Mouse (Mus musculus): ENCODE data around the gene Gm45785. TPM values are rescaled to one million over a fixed set of nuclear protein-coding genes. Genes with fewer than 3 reads are reported as not detected.
"Not testable (repeated sequence)": the region's sequence is repeated elsewhere in the genome, so short reads cannot be mapped to it uniquely, and the experiment has no call there.

The Gm45785 gene
- polyA plus RNA-seq, 1 experiment from 2014 or later: not detected

DNA sequence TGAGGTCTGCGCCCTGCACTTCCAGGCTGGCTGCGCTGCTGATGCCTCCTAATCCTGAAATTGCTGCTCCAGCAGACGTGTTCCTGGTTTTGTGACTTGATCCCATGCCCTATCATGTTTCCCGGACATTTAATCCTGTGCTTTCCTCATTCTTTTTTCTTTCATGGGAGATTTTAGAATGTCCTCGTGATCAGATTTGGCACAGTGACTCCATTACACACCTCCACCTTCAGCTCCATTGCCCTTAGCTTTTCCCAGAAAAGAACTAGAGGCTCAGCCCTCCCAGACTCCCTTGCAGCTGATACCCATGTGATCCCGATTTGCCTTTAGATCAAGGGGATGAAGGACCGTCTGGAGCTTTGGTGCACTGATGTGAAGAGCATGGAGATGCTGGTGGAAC, 41.7 kb upstream of the Gm45785 start:
- Histone ChIP-seq H3K9me3 (ENCODE audit: low read length) (no peaks in the 10 kb centered on the region), H3K27me3 (replicated peaks; ENCODE audit: insufficient read depth, low read length) (no peaks in the 10 kb centered on the region), H3K27ac (ENCODE audit: low read length) (no peak overlapping the region), H3K4me1 (ENCODE audit: insufficient read depth, low read depth, low read length) (no peaks in the 10 kb centered on the region), H3K4me2 (replicated peaks; ENCODE audit: low read depth, low read length) (no peak overlapping the region), H3K4me3 (ENCODE audit: low read depth, low read length) (no peak overlapping the region), H3K36me3 (ENCODE audit: insufficient read depth, low read length) (peaks cover 31% of the 10 kb centered on the region), H3K9ac (replicated peaks; ENCODE audit: low read depth) (no peak overlapping the region)
- no peak for DNase-seq (ENCODE audit: low spot score)
- no peak for TF ChIP-seq CTCF (IDR thresholded peaks at IDR 0.05)
- TF ChIP-seq EP300 (IDR thresholded peaks at IDR 0.05): no peak
- no peak for ATAC-seq
- WGBS: 89% methylated on average over 7 of the region's 7 CpGs

DNA sequence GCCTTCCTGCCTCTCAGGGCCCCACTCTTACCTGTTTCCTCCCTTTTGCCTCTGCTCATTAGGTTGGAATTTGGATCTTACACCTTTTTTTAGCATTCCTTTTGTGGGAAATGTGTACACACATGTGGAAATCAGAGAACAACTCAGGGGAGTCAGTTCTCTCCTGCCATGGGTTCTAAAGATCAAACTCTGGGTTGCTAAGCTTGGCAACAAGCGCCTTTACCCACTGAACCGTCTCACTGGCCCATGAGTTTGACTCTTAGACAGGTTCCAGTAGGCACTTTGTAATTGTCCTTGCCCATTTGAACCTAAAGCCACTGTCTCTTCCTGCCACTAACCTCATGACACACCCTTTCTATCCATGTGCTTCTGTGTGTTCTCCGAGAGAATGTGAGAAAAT, 38.5 kb upstream of the Gm45785 start:
- 90% methylated on average over 3 of the region's 3 CpGs for WGBS
- Histone ChIP-seq H3K36me3 (ENCODE audit: insufficient read depth, low read length) (peaks cover 45% of the 10 kb centered on the region), H3K9ac (replicated peaks; ENCODE audit: low read depth) (no peak overlapping the region), H3K27ac (ENCODE audit: low read length) (no peak overlapping the region), H3K27me3 (replicated peaks; ENCODE audit: insufficient read depth, low read length) (no peaks in the 10 kb centered on the region), H3K4me3 (ENCODE audit: low read depth, low read length) (no peak overlapping the region), H3K4me2 (replicated peaks; ENCODE audit: low read depth, low read length) (no peak overlapping the region), H3K9me3 (ENCODE audit: low read length) (no peaks in the 10 kb centered on the region), H3K4me1 (ENCODE audit: insufficient read depth, low read depth, low read length) (no peaks in the 10 kb centered on the region)
- TF ChIP-seq EP300 (IDR thresholded peaks at IDR 0.05): no peak
- TF ChIP-seq CTCF (IDR thresholded peaks at IDR 0.05): no peak
- ATAC-seq (no peak), DNase-seq (ENCODE audit: low spot score) (no peak)

DNA sequence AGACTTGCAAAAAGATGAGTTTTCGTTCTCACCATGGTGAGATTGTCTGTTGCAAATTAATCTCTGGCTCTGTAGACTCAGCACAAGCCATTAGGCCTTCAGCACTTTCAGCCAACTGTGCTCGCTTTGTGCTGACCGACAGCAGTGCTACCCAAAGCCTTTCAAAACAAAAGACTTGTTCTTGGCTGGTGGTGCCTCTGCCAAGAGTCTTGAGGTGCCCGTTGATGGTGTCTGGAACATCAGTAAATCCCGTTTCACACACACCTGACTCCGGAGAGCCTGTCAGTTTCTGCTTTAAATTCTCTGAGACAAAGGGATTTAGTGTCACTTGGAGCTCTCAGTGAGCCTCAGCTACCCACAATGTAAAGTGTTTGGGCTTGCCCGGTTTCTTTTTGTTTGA, 37.9 kb upstream of the Gm45785 start:
- Histone ChIP-seq H3K27ac (ENCODE audit: low read length) (no peak overlapping the region), H3K36me3 (ENCODE audit: insufficient read depth, low read length) (peaks cover 51% of the 10 kb centered on the region)
- no peak for DNase-seq (ENCODE audit: low spot score)

GRCm38 (mm10) chr7:140890636-140891035, 34.5 kb upstream of the Gm45785 start:
- not testable (repeated sequence) for H3K4me1 ChIP-seq (ENCODE audit: insufficient read depth, low read depth, low read length); H3K9me3 ChIP-seq (ENCODE audit: low read length); ATAC-seq; H3K27ac ChIP-seq (ENCODE audit: low read length); DNase-seq (ENCODE audit: low spot score); H3K4me3 ChIP-seq (ENCODE audit: low read depth, low read length); H3K27me3 ChIP-seq (replicated peaks; ENCODE audit: insufficient read depth, low read length); H3K9ac ChIP-seq (replicated peaks; ENCODE audit: low read depth); H3K4me2 ChIP-seq (replicated peaks; ENCODE audit: low read depth, low read length)
- peaks cover 41% of the 10 kb centered on the region for H3K36me3 ChIP-seq (ENCODE audit: insufficient read depth, low read length)
- WGBS: 97% methylated on average over 16 of the region's 16 CpGs

More for the DNA sequence above, 37.9 kb upstream of the Gm45785 start:
- 91% methylated on average over 7 of the region's 7 CpGs for WGBS
- no peaks in the 10 kb centered on the region for H3K4me1 ChIP-seq (ENCODE audit: insufficient read depth, low read depth, low read length)
- no peak overlapping the region for H3K4me3 ChIP-seq (ENCODE audit: low read depth, low read length)
- no peak overlapping the region for H3K4me2 ChIP-seq (replicated peaks; ENCODE audit: low read depth, low read length)
- H3K27me3 ChIP-seq (replicated peaks; ENCODE audit: insufficient read depth, low read length): no peaks in the 10 kb centered on the region
- TF ChIP-seq EP300 (IDR thresholded peaks at IDR 0.05) (no peak), CTCF (IDR thresholded peaks at IDR 0.05) (no peak)
- H3K9me3 ChIP-seq (ENCODE audit: low read length): no peaks in the 10 kb centered on the region
- ATAC-seq: no peak
- H3K9ac ChIP-seq (replicated peaks; ENCODE audit: low read depth): no peak overlapping the region

GRCm38 (mm10) chr7:140882469-140882803, 26.3 kb upstream of the Gm45785 start:
- no peaks in the 10 kb centered on the region for H3K27me3 ChIP-seq (replicated peaks; ENCODE audit: insufficient read depth, low read length)
- H3K4me2 ChIP-seq (replicated peaks; ENCODE audit: low read depth, low read length): peak overlapping the region; percentile 67
- H3K27ac ChIP-seq (ENCODE audit: low read length): peak overlapping the region; percentile 77
- ATAC-seq (peak; percentile 8), DNase-seq (ENCODE audit: low spot score) (no peak)
- 1% methylated on average over 12 of the region's 12 CpGs for WGBS
- H3K9me3 ChIP-seq (ENCODE audit: low read length): no peaks in the 10 kb centered on the region
- H3K4me3 ChIP-seq (ENCODE audit: low read depth, low read length): peak overlapping the region; percentile 73
- TF ChIP-seq EP300 (IDR thresholded peaks at IDR 0.05) (no peak), CTCF (IDR thresholded peaks at IDR 0.05) (no peak)
- no peaks in the 10 kb centered on the region for H3K4me1 ChIP-seq (ENCODE audit: insufficient read depth, low read depth, low read length)
- H3K9ac ChIP-seq (replicated peaks; ENCODE audit: low read depth): peak overlapping the region; percentile 60
- H3K36me3 ChIP-seq (ENCODE audit: insufficient read depth, low read length): peaks cover 4% of the 10 kb centered on the region; the same call in 1 of the 2 replicates

DNA sequence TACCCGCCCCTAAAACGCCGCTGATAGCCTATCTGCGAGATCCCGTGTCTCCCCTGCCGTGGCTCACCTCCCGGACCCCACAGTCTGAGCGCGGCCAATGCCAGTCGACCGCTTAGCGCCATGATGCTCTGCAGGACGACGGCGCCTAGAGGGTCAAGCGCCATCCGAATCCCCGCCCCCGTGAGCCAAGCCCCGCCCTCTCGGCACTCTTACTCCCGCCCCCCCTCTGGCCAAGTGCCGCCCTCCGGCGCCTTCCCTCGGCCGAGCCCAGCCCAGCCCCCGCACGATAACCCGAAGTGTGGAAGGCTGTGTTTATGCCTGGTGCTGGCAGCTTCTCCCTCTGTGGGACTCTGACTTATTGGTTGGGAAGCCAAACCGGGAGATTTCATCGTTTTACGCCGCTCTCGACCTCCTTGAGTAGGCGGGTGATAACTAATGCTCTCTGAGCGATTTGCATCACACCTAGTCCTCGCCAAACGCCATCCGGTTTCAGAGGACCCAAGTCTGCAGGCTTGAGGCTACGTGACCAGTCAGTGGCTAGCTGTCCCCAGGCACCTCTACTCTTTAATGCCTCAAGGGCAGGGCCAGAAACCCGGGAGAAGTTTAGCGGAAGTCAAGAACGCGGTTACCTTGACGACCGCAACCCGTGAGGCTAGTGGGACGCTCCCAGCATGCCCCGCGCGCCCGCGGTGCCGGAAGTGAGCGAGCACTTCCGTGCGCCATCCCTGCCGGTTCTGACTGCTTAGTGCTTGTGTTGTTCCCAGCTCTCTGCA, 25.8 kb upstream of the Gm45785 start, which contains the start of the genes Psmd13 and Sirt3:
Gene Psmd13, plus strand, starts transcription at position 273 of the 773 bp plus-strand sequence.
Gene Sirt3, minus strand, starts transcription at position 614 of the 773 bp plus-strand sequence.
- under 1% methylated on average over 59 of the region's 59 CpGs for WGBS
- DNase-seq (ENCODE audit: low spot score) (peak; percentile 98), ATAC-seq (peak; percentile 97)
- 0 out of 2 replicates have a peak, but pooled peaks cover under 1% of the 10 kb centered on the region for H3K36me3 ChIP-seq (ENCODE audit: insufficient read depth, low read length)
- H3K4me2 ChIP-seq (replicated peaks; ENCODE audit: low read depth, low read length): peak within 1 kb of the TSS; percentile 67
- no peaks in the 10 kb centered on the region for H3K27me3 ChIP-seq (replicated peaks; ENCODE audit: insufficient read depth, low read length)
- peak within 1 kb of the TSS; percentile 60 for H3K9ac ChIP-seq (replicated peaks; ENCODE audit: low read depth)
- no peaks in the 10 kb centered on the region for H3K4me1 ChIP-seq (ENCODE audit: insufficient read depth, low read depth, low read length)
- peak within 1 kb of the TSS; percentile 73 for H3K4me3 ChIP-seq (ENCODE audit: low read depth, low read length)
- TF ChIP-seq EP300 (IDR thresholded peaks at IDR 0.05): no peak
- no peak; the same call in 1 of the 2 replicates for TF ChIP-seq CTCF (IDR thresholded peaks at IDR 0.05)
- no peaks in the 10 kb centered on the region for H3K9me3 ChIP-seq (ENCODE audit: low read length)
- peak within 1 kb of the TSS; percentile 77 for H3K27ac ChIP-seq (ENCODE audit: low read length)

Measured in lung, postnatal 0 days (tissue).